Mouse (Mus musculus) right cerebral cortex, adult 18-20 months (tissue): ENCODE data around the gene Cep78.

Experiments used
- DNase-seq: peaks from one replicate; pipeline ENCODE4 v3.0.0; 2022; ENCODE audit warnings: mixed read lengths

The Cep78 gene

DNA sequence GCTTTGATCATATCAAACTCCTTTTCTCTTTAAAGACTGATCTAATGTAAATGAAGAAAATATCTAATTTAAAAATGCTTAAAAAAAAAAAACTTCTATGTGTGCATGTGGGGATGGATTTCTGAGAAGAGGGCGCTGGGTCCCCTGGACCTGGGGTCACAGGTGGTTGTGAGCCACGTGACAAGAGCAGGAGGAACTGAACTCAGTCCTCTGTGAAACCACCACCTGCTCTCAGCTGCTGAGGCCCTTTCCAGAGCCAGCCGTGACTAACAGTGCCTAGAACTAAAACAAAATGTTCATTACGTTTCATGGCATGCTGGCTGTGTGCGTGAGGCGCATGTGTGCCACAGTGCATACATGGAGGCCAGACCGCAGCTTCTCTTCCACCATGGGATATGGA lies 20.3 kb downstream of the Cep78 start:
- no peak for DNase-seq

DNA sequence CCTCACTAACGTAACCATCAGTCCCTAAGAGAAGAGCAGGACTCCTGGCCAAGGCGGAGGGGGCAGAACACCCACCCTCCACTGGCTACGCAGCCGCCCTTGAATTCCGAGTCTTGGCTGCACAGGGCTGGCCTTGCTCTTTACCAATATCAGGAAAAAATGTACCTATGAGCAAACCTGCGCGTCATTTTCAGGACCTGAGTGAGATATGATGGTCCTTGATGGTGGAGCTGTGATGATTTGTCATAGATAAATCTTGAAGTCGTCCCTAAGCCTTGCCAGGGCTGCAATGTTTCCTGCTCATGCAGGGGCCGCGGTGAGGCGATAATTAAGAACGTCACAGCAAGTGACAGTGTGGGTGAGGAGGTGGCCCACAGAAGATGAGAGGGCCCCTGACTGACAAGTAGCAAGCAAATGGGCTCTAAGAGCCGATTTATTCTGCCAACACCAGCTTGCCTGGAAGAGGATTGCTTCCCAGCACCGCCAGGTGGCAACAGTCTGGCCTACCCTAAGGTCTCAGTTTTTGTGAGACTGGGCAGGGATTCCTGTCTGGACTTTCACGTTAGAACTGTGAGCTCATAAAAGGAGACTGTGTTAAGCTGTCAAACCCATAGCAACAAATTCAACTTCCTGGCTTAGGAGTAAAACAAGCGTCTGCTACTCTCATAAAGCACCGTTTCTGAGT lies 21.6 kb downstream of the Cep78 start:
- DNase-seq = no peak

DNA sequence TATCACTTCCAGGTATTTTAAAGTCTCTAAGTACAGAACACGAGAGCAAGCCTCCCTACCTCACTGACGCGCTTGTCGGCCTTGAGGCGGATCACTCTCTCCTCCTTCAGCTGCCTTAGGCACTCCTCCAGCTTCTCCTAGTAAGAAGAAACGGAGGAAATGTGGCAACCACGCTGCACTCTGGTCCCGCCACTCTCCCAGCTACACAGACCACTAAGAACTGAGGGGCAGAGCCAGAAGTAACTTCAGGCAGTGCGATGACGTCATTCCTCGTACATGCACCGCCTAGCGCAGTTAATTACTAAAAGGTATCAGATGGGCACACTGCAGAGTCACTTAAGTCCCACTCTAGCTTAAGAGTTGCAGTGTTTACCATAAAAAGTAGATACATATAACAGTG lies 22.5 kb downstream of the Cep78 start:
- DNase-seq = no peak

DNA sequence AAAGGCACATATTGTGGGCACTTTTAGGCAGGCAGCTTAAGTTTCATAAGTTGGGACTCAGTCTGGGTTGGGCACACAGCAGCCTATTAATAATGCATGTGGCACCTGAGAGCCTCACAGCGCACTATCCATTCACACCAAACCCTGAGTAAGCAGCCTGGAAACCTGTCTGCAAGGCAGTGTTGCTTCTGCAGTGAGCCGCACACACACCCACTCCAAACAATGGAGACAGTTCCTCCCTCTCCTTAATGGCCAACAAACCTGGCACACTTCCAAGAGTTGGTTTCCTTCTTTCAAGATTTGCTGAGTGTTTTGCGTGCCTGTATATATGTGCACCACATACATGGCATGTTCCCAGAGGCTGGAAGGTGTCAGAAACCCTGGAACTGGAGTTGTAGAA lies 34.6 kb downstream of the Cep78 start:
- DNase-seq = no peak

DNA sequence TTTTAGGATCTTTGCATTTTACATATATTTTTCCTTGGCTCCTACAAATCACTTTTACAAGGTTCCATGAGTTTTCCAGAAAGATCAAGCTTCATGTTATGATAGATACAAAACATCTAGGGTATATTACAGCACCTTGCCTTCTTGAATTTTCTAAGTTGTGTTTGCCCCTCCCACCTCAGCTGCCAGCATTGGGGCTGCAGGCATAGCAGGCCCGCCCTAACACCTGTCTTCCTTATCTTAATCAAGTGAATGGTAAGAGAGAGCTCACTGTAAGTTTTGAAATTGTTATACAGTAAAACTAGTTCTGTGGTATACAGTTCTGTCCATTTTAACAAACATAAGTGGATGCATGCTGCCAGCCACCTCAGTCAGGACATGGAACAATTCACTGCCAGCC lies 35.9 kb downstream of the Cep78 start:
- DNase-seq = no peak

DNA sequence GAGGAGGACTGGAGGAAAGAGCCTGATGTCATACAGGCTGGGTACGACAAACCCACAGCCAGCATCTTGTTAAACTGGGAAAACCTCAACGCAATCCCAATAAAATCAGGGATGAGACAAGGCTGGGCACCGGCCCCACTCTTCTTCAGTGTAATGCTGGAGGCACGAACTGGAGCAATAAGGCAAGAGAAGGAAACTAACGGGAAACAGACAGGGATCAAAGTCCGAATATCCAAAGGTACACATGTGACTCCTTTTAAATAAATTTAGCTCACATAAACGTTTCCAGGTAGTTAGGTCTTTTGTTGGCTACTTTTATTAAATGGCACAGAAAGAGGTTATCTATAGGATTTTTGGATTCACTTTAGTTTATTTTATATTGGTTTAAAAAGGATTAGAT lies 36.4 kb downstream of the Cep78 start:
- no peak for DNase-seq

DNA sequence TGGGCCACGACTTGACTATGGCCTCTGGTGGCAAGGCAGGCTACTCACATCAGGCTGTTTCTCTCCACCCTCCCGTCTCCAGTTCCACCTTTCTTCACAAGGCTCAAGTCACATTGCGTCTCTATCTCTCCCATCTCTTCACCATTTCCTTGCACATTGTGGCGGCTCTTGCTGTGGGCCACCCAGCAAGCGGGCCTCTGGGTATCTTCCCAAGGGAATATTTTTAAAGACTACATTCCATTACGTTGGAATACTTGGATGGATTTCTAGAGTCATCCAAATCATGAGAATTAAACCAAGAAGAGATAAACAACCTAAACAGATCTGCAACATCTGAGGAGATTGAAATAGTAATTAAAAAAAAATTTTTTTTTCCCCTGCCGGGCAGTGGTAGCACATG lies 37.6 kb downstream of the Cep78 start, which contains the start of gene Psat1:
Gene Psat1, minus strand, starts transcription at position 101 of the 400 bp plus-strand sequence.
- DNase-seq = no peak

DNA sequence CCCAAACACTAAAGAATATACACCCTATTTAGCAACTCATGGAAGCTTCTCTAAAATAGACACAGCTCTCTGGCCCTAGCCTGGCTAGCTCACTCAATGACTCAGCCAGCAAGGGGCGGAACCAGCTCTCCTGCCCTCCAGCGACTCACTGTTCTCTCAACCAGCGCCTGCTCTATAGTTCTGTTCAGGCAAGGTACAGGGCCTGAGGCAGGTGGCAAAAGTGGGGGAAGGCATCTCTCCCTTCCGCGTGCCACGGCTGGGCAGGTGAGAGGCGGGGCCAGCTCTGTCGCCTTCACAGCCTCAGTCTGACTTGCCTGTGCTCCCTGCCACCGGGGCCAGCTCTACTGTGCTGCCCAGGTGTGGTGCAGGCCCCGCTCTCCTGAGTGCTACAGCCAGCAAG lies 38.1 kb downstream of the Cep78 start:
- DNase-seq = no peak

DNA sequence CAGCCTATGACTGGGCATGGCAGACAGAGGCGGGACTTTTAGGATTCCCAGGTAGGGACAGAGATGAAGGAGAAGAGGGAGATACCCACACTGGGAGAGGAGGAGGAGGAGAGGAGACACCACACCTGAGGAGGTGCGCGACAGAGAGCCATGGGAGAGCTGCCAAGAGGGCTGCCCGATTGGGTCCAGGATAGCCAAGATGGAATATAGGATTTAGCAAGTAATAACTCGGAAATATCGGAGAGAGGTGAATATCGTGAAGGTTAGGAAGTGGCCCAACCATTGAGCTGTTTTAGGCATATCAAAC lies 41.7 kb downstream of the Cep78 start:
- no peak for DNase-seq

DNA sequence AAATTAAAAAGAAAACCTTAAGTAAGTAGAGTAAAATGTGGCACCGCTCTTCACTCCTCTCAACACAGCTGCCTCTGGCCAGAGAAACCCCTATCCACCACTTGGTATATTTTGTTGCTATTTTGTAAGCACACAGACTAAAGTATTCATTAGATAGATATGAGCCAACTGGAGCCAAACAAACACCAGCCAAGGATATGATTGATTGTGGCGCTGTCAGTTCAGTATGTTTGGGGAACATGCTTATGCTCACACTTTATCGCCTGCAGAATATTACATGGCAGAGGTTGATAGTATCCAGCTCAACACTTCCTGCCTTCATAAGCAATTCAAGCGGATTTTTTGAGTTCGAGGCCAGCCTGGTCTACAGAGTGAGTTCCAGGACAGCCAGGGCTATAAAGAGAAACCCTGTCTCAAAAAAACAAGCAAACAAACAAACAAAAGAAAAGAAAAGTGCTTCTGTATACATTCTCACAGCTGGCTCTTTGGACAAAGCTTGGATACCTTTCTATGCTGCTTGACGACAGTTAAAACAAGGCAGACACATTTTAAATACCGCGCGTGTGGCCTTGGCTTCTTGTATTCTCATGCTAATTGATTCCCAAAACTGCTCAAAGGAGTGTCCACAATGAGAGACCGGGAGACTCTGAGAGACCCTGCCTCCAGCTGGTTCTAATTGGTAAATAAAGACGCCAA lies 42.2 kb downstream of the Cep78 start:
- DNase-seq = no peak

DNA sequence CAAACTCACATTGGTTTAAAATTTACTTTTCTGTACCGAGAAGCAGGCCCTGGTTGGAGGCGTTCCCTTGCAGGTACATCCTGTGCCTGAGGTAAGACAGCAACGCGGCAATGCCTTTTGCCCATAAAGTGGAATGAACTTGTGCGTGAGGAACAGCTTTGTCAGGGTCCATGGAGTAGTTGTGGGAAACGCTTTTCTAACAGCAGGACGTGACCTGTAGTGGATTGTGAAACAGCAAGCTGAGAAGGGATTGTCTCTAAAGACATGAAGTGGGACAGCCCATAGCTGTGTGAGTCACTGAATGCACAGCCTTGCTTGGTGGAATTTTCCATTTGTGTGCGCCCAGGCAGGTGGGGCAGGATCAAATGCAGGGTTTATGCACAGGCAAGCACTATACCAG lies 43.4 kb downstream of the Cep78 start:
- no peak for DNase-seq

DNA sequence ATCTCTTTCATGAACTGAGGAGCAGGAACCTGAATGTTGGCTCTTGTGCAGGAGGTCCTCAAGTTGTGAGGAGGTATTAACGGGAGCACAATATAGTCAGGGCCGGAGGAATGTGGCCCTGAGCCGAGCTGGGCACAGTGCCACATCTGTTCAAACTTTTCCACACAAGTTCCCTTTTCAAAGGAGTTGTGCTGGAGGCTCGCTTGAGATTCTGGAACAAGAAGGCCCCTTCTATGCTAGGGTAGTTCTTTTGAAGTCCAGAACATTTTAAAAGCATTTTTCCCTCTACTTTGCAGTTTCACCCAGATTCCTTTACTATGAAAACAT lies 59.1 kb downstream of the Cep78 start:
- DNase-seq = peak; percentile 65

DNA sequence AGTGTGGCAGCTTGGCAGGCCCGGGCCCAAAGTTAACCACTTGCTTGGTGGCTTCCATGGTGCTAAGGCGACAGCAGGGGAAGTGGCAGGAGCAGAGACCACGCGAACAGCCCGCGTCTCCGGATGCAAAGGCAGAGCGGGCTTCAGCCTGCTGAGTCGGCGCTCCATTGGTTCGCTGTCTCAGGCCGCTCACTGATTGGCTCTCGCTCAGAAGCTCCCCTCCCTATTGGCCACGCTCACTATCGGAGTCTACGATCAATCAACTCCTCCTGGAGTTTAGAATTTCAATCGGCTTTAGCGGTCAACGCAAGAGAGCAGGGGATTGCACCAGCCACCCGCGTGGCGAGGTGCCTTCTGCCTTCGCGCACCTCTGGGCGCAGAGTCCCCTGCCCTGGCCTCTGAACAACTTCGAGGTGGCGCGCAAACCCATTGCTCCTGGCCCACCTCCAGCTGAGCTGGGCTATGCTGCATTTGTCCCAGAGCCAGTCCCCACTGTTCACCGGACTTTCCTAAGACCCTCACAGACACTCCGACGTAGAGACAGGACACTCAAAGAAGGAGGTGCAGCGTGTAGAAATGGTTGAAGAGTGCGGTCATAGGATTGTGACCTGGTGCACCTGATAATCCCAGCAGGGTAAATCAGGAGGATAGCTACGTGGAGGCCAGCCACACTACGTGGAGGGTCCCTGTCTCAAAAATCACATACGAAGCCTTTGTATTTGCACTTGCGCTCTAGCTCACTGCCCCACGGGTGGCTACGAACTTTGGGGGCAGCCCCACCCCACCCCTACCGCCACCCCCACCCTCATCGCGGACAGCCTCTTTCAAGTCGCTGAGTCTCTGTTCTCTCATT lies 59.7 kb downstream of the Cep78 start:
- peak; percentile 93 for DNase-seq

DNA sequence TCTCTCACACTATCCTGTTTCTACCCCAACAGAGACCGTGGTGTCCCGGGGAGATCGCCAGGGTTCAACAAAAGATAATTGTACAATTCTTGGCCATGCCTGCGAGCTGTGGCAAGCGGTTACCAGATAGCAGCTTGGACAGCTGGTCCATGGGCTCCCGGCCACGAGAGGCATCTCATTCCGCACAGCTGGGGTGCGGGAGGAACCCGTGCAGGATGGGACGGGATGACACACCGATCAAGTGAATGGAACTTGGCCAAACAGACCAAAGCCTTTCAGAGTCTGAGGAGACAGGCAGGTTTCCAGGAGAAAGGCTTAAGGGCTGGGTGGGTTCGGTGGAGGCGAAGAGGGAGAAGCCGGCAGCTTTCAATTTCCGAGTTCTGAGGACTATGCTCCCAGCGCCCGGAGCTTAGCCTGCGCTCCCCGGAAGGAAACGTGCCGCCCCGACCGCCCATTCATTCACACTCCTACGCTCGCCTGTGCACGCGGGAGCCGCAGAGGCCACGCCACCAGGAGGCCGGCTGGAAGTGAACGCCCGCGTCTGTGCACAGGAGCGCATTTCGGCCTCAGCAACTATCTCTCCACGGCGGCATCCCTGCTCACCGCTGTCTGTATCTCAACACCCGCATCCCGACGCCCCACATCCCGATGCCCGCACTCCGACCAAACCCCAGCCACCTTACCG lies 60.5 kb downstream of the Cep78 start:
- peak; percentile 81 for DNase-seq

DNA sequence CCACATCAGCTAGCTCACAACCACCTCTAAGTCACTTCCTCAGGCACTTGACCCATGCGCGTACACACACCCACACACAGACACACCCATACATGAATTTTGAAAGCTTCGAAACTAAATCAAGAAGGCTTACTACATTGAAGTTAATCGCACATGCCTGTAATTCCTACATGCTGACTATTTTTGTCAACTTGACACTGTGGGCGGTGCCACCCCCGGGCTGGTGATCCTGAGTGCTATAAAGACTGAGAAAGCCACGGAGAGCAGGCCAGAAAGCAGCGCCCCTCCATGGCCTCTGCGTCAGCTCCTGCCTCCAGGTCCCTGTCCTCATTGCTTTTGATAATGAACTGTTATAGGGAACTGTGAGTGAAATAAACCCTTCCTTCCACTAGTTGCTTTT lies 61.4 kb downstream of the Cep78 start:
- no peak for DNase-seq

DNA sequence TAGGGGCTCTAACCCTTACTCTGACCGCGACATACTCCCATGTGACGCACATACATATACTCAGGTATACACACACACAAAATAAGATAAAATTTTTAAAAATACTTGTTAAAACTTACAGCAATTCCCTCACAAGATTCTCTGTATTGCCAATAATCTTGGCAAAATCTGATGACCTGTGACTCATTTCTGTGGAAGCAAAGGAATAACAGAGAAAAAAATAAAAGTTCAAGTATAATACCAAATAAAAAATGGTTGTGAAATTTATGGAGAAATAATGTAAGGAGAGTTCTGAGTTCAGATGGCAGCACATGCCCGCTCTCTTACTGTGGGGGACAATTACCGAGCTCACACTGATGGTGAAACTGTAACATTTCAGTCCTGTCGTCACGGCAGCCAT lies 65.5 kb downstream of the Cep78 start:
- DNase-seq = no peak

DNA sequence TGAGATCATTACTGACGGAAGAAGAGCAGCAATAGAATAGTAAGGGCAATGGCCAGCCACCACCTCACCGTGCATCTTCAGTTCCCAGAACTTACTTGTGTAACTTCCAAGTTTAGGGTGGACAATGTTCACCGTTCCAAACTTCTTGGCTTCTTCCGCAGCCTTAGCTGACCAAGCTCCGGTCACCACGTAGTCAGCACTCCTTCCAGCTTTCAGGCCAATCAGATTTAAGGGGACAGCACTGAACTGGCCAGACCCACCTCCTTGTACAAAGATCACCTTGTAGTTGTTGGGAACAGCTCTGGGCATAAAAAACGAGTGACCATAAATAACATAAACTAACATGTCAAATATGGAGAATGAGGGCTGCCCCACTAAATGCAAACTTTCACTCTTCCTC lies 66.7 kb downstream of the Cep78 start:
- no peak for DNase-seq

DNA sequence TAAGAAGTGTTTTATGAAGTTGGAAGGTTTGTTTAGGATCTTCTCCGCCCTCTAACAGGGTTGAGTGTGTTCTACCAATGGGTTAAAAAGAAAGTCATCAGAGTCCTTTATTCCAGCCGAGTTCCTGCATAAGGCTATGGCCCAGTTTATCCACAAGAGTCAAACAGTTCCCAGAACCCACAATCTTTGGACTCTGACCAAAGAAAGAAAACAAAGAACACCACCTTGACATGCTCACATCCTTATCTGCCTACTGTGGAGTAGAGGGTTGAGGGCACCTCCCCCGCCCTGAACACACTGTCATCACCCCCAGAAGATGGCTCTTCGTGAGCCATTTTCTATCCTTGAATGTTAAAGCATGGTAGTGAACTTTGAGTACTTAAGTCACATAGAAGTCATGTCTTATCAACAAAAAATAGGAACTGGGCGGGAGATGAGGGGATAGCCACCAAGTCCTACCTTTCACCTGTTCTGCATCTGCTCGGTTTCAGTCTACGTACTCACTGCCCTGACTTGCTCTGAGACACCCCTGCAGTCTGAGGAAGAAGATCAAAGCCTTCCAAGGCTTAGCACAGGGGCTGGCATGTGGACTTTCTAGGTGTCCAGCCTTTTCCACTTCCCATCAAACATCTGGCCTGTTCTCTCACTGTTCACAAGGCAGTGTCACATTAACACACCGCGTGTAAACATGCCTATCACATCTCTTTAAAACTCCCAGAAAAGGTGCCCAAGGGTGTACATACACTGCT lies 71.4 kb downstream of the Cep78 start:
- DNase-seq = no peak

DNA sequence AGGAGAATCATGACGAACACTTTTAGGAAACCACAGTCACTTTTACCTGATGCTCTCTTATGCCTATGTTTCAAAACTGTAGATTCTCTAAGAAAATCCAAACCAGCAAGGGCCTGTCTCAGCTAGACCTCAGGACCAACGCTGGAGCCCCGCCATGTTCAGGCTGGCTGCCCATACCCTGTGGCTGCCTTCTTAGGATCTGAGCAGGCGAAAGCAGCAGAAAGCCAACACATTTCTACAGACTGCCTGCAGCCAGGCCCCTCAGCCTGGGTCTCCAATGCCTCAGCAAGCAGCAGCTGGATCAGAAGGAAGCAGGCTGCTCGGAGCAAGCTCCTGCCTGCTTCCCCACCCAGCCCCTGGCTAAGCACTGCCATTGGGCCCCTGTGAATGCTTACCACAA lies 73.3 kb downstream of the Cep78 start:
- no peak for DNase-seq

DNA sequence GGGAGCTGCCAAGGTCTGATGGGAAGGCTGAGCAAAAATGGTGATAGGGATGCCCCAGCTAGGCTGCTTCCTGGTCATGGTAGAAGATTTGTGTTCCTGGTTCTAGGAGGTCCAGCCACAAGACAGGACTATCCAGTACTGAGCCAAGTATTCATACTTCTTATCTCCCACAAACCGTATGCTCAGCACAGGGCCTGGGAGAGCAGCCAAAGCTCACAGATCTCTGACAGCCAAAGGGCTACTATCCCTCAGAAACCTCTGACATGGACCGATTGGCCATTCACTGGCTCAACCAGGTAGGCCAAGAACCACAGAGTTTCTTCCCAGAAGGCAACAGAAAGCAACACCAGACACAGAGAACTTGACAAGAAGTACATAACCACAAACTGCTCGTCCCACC lies 73.8 kb downstream of the Cep78 start:
- no peak for DNase-seq

DNA sequence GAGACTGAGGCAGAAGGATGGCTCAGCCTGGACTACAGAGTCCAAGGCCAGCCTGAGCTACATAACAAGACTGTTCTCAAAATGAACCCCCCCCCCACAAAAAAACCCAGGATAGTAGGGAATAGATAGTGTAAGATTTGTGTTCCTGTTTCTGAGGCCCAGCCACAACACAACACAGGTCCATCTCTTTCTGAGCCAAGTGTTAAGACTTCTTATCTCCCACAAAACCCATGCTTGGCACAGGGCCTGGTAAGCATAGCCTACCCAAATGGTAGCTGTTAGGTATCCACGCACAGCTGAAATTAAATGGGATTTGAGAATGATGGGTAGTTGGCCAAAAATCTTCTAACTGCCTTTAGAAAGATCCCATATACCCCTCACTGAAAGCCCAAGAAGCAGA lies 74.3 kb downstream of the Cep78 start:
- no peak for DNase-seq

DNA sequence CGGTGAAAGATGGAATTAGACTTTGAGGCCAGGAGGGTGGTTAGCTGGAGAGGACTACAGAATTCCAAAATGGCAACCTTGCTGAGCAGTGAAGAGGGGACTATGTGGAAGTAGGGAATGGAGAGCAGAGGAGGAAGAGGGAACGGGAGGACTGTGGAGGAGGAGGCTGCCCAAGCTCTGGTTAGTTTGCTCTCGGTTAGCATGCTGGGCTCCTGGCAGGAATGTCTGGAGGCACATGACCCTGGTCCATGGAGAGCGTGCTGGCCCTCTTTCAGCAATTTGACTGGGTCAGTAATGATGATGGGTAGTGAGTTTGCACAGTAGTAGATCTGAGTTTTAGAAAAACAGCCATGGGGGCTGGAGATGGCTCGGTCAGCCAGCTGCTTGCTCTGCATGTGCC lies 76.8 kb downstream of the Cep78 start:
- DNase-seq = no peak
